Mouse (Mus musculus) neural tube, embryonic 12.5 days (tissue): ENCODE results near the gene Dpp7. TPM values are rescaled to one million over a fixed set of nuclear protein-coding genes. Genes with fewer than 3 reads are reported as not detected.
A peak's percentile ranks its signal among the peaks of the same experiment; 100 is the strongest.

Experiments used
- ATAC-seq: fragments of 200-750 bp; cut with Nextera tagmentation; 2 replicates; pipeline ENCODE4 v1.8.0; 2017; ENCODE audit warnings: low read depth, mild to moderate bottlenecking, moderate TSS enrichment, moderate library complexity; ENCODE audit not compliant: low FRiP score
- H3K27ac ChIP-seq: fragments of 300-500 bp; sonication (generic); 2 replicates; pipeline ENCODE4 v1.5.1; 2016
- H3K27me3 ChIP-seq: fragments of 300-500 bp; sonication (generic); replicated peaks from 2 replicates; pipeline ENCODE4 v1.6.1; 2016; ENCODE audit warnings: mild to moderate bottlenecking
- H3K36me3 ChIP-seq: fragments of 300-500 bp; sonication (generic); 2 replicates; pipeline ENCODE4 v1.6.1; 2016; ENCODE audit warnings: mild to moderate bottlenecking
- H3K4me1 ChIP-seq: fragments of 300-500 bp; sonication (generic); 2 replicates; pipeline ENCODE4 v1.6.1; 2016
- H3K4me2 ChIP-seq: fragments of 300-500 bp; sonication (generic); replicated peaks from 2 replicates; pipeline ENCODE4 v1.6.1; 2016; ENCODE audit warnings: mild to moderate bottlenecking
- H3K4me3 ChIP-seq: fragments of 300-500 bp; sonication (generic); 2 replicates; pipeline ENCODE4 v1.5.1; 2016
- H3K9ac ChIP-seq: fragments of 300-500 bp; sonication (generic); 2 replicates; pipeline ENCODE4 v1.6.1; 2016; ENCODE audit warnings: mild to moderate bottlenecking
- H3K9me3 ChIP-seq: fragments of 300-500 bp; sonication (generic); 2 replicates; pipeline ENCODE4 v1.6.1; 2016; ENCODE audit warnings: mild to moderate bottlenecking
- WGBS: fragments of 180-500 bp; shearing (Covaris S2); methylation state at CpG from one replicate; pipeline ENCODE4 v1.1.7; 2016; 5-methylcytosine and 5-hydroxymethylcytosine counted together
- polyA plus RNA-seq: library from polyadenylated mRNA; unstranded; fragments of >200 nt; fragmentation: Nextera tagmentation; extraction: Ambion mirVana; gene quantifications from 2 replicates; pipeline ENCODE4 v1.2.1, GENCODE M21; 2016

The Dpp7 gene
- 21.2 and 24.5 TPM in 2 replicates for polyA plus RNA-seq

GRCm38 (mm10) chr2:25356208-25357079 is at the start of gene Dpp7:
TSS of gene Dpp7 (minus strand) at chr2:25356359.
- peak within 1 kb of the TSS; percentile 75 for H3K4me2 ChIP-seq
- H3K4me3 ChIP-seq = peak within 1 kb of the TSS; percentile 43
- peak; percentile 71 for ATAC-seq
- peaks cover 13% of the 10 kb centered on the region for H3K36me3 ChIP-seq
- H3K4me1 ChIP-seq = peaks cover 17% of the 10 kb centered on the region
- no peaks in the 10 kb centered on the region for H3K27me3 ChIP-seq
- 5% methylated on average over 13 of the region's 13 CpGs for WGBS
- no peak within 1 kb of the TSS for H3K27ac ChIP-seq
- peak within 1 kb of the TSS; percentile 55 for H3K9ac ChIP-seq
- no peaks in the 10 kb centered on the region for H3K9me3 ChIP-seq

- Histone ChIP-seq H3K27ac (no peak overlapping the region), H3K9me3 (no peaks in the 10 kb centered on the region), H3K4me3 (peak overlapping the region; percentile 89), H3K4me2 (peak overlapping the region; percentile 76), H3K27me3 (peaks cover 24% of the 10 kb centered on the region), H3K9ac (peak overlapping the region; percentile 98), H3K36me3 (peaks cover 20% of the 10 kb centered on the region), H3K4me1 (peaks cover 29% of the 10 kb centered on the region)
- ATAC-seq = no peak
- WGBS = 82% methylated on average over 4 of the region's 4 CpGs
Observed at GRCm38 (mm10) chr2:25403994-25404393, 47.8 kb upstream of the Dpp7 start.

- Histone ChIP-seq H3K27ac (peak overlapping the region; percentile 60), H3K4me3 (peak overlapping the region; percentile 89), H3K27me3 (peaks cover 33% of the 10 kb centered on the region), H3K4me1 (peaks cover 29% of the 10 kb centered on the region), H3K4me2 (peak overlapping the region; percentile 76), H3K36me3 (peaks cover 13% of the 10 kb centered on the region), H3K9ac (peak overlapping the region; percentile 98), H3K9me3 (no peaks in the 10 kb centered on the region)
- WGBS = under 1% methylated on average over 54 of the region's 54 CpGs
- peak; percentile 77 for ATAC-seq
Observed at GRCm38 (mm10) chr2:25402972-25403601, 46.9 kb upstream of the Dpp7 start.

GRCm38 (mm10) chr2:25402377-25402971 is 46.3 kb upstream of the Dpp7 start:
- Histone ChIP-seq H3K4me2 (peak overlapping the region; percentile 76), H3K36me3 (peaks cover 7% of the 10 kb centered on the region; the same call in 1 of the 2 replicates), H3K27ac (no peak overlapping the region; the same call in 1 of the 2 replicates), H3K4me3 (peak overlapping the region; percentile 89), H3K4me1 (peaks cover 29% of the 10 kb centered on the region), H3K9me3 (no peaks in the 10 kb centered on the region), H3K27me3 (peaks cover 39% of the 10 kb centered on the region), H3K9ac (peak overlapping the region; percentile 98)
- peak; percentile 65 for ATAC-seq
- under 1% methylated on average over 13 of the region's 13 CpGs for WGBS

- no peaks in the 10 kb centered on the region for H3K36me3 ChIP-seq
- H3K27ac ChIP-seq = no peak overlapping the region
- peaks cover 57% of the 10 kb centered on the region for H3K27me3 ChIP-seq
- ATAC-seq = no peak
- H3K4me3 ChIP-seq = peak overlapping the region; percentile 9; the same call in 1 of the 2 replicates
- H3K9ac ChIP-seq = no peak overlapping the region
- peak overlapping the region; percentile 51 for H3K4me2 ChIP-seq
- H3K9me3 ChIP-seq = no peaks in the 10 kb centered on the region
- peaks cover 35% of the 10 kb centered on the region for H3K4me1 ChIP-seq
- 2% methylated on average over 17 of the region's 17 CpGs for whole genome bisulfite sequencing
Observed at GRCm38 (mm10) chr2:25400764-25401163, 44.6 kb upstream of the Dpp7 start.

- H3K9me3 ChIP-seq = no peaks in the 10 kb centered on the region
- no peak overlapping the region for H3K27ac ChIP-seq
- H3K4me1 ChIP-seq = peaks cover 37% of the 10 kb centered on the region
- H3K4me2 ChIP-seq = peak overlapping the region; percentile 51
- no peak for ATAC-seq
- peaks cover 61% of the 10 kb centered on the region for H3K27me3 ChIP-seq
- WGBS = 21% methylated on average over 16 of the region's 16 CpGs
- no peak overlapping the region for H3K9ac ChIP-seq
- H3K4me3 ChIP-seq = peak overlapping the region; percentile 9; the same call in 1 of the 2 replicates
- H3K36me3 ChIP-seq = no peaks in the 10 kb centered on the region
Observed at GRCm38 (mm10) chr2:25400291-25400690, 44.1 kb upstream of the Dpp7 start.

- H3K27ac ChIP-seq = no peak within 1 kb of the TSS
- ATAC-seq = no peak
- peaks cover 34% of the 10 kb centered on the region for H3K4me1 ChIP-seq
- WGBS = 69% methylated on average over 8 of the region's 8 CpGs
- H3K27me3 ChIP-seq = peaks cover 70% of the 10 kb centered on the region
- H3K36me3 ChIP-seq = no peaks in the 10 kb centered on the region
- no peak within 1 kb of the TSS for H3K4me3 ChIP-seq
- H3K9me3 ChIP-seq = no peaks in the 10 kb centered on the region
- no peak within 1 kb of the TSS for H3K9ac ChIP-seq
- 0 out of 2 replicates have a peak within 1 kb of the TSS, but pooled peaks have one; percentile 51 for H3K4me2 ChIP-seq
Observed at GRCm38 (mm10) chr2:25399051-25399450, 42.9 kb upstream of the Dpp7 start, which contains the start of gene Npdc1. TSS of gene Npdc1 (plus strand) at chr2:25399351.

GRCm38 (mm10) chr2:25398065-25398464 is 41.9 kb upstream of the Dpp7 start:
- H3K27ac ChIP-seq = no peak overlapping the region
- 86% methylated on average over 7 of the region's 7 CpGs for WGBS
- peaks cover 76% of the 10 kb centered on the region for H3K27me3 ChIP-seq
- no peak overlapping the region for H3K4me3 ChIP-seq
- H3K9ac ChIP-seq = no peak overlapping the region
- H3K9me3 ChIP-seq = no peaks in the 10 kb centered on the region
- no peak overlapping the region for H3K4me2 ChIP-seq
- no peak for ATAC-seq
- peaks cover 26% of the 10 kb centered on the region for H3K4me1 ChIP-seq
- no peaks in the 10 kb centered on the region for H3K36me3 ChIP-seq

- Histone ChIP-seq H3K9ac (no peak overlapping the region), H3K4me2 (no peak overlapping the region), H3K36me3 (no peaks in the 10 kb centered on the region), H3K27me3 (peaks cover 76% of the 10 kb centered on the region), H3K4me3 (no peak overlapping the region), H3K9me3 (no peaks in the 10 kb centered on the region), H3K27ac (no peak overlapping the region), H3K4me1 (peaks cover 21% of the 10 kb centered on the region)
- ATAC-seq = no peak
- 52% methylated on average over 1 of the region's 1 CpGs for WGBS
Observed at GRCm38 (mm10) chr2:25397010-25397409, 40.9 kb upstream of the Dpp7 start.

- H3K27ac ChIP-seq = no peak overlapping the region
- H3K4me2 ChIP-seq = peak overlapping the region; percentile 66
- no peaks in the 10 kb centered on the region for H3K36me3 ChIP-seq
- no peaks in the 10 kb centered on the region for H3K9me3 ChIP-seq
- no peak overlapping the region for H3K4me3 ChIP-seq
- WGBS = 27% methylated on average over 3 of the region's 3 CpGs
- peaks cover 21% of the 10 kb centered on the region for H3K4me1 ChIP-seq
- H3K9ac ChIP-seq = no peak overlapping the region
- peaks cover 76% of the 10 kb centered on the region for H3K27me3 ChIP-seq
- ATAC-seq = no peak
Observed at GRCm38 (mm10) chr2:25396597-25396983, 40.4 kb upstream of the Dpp7 start.

- Histone ChIP-seq H3K36me3 (no peaks in the 10 kb centered on the region), H3K27me3 (peaks cover 75% of the 10 kb centered on the region), H3K27ac (no peak within 1 kb of the TSS), H3K4me3 (peak within 1 kb of the TSS; percentile 26), H3K9me3 (no peaks in the 10 kb centered on the region), H3K4me1 (peaks cover 21% of the 10 kb centered on the region), H3K4me2 (peak within 1 kb of the TSS; percentile 66), H3K9ac (peak within 1 kb of the TSS; percentile 42)
- no peak for ATAC-seq
- 1% methylated on average over 56 of the region's 57 CpGs for WGBS
Observed at GRCm38 (mm10) chr2:25395721-25396596, 39.8 kb upstream of the Dpp7 start, which contains the start of gene Entpd2. TSS of gene Entpd2 (plus strand) at chr2:25395874.
